Mouse (Mus musculus): Measurements from ENCODE around the gene Slc44a2.

DNA sequence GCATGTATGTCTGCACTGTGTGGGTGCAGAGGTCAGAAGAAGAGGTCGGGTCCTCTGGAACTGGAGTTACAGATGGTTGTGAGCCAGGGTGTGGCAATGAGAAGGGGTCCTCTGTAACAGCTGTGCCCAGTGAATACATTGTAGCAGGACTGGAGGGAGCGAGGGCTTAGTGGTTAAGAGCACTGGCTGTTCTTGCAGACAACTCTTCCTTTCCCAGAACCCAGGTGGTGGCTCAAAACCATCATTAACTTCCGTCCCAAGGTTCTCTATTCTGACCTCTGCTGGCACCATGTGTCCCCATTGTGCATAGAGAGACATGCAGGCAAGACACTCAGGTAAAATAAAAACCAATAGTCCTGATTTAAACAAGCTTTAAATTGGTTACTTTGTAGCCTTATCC lies 7.1 kb downstream of the Slc44a2 start:
- TF ChIP-seq CTCF (IDR thresholded peaks at IDR 0.05; ENCODE audit: insufficient read depth, low read depth, low read length) (no peak), POLR2A (IDR thresholded peaks at IDR 0.05; ENCODE audit: insufficient read depth, low read depth, low read length) (no peak)
